Mouse (Mus musculus): ENCODE measurements around the gene Krtcap2. TPM values are rescaled to one million over a fixed set of nuclear protein-coding genes. Genes with fewer than 3 reads are reported as not detected.
"Not testable (repeated sequence)": the region's sequence is repeated elsewhere in the genome, so short reads cannot be mapped to it uniquely, and the experiment has no call there.

Krtcap2 gene
- polyA plus RNA-seq, 1 experiment from 2014 or later: 304 TPM

DNA sequence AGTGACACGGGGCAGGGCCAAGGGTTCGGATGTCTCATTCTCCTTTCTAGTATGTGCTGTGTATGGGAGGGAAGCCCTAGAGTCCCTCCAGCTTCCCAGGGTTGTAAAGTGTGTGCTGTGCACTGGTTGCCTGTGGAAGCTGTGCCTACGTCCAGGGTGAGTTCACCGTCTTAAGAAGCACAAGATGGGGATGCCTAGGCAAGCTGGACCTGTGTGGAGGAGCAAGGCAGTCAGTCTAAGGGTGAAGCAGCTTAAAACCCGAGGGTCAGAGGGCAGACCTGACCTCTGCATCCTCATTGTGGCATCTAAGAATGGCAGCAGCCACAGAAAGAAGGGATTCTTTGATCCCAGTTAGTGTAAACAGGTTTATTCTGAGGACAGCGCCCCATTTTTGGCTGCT, 37.0 kb upstream of the Krtcap2 start:
- Histone ChIP-seq H3K27me3 (ENCODE audit: control insufficient read depth, insufficient read depth, low read depth, low read length) (no peaks in the 10 kb centered on the region), H3K9ac (ENCODE audit: low read length) (no peak overlapping the region), H3K4me3 (ENCODE audit: low read length) (no peak overlapping the region), H3K36me3 (ENCODE audit: control insufficient read depth, insufficient read depth, low read length) (peaks cover 19% of the 10 kb centered on the region), H3K27ac (ENCODE audit: low read length) (no peak overlapping the region), H3K4me1 (replicated peaks; ENCODE audit: control insufficient read depth, insufficient read depth, low read length) (peaks cover 6% of the 10 kb centered on the region), H3K9me3 (ENCODE audit: control insufficient read depth, low read length) (no peaks in the 10 kb centered on the region), H3K4me2 (ENCODE audit: low read depth, low read length) (no peak overlapping the region)
- 82% methylated on average over 6 of the region's 6 CpGs for WGBS
- no peak for ATAC-seq (ENCODE audit: low read depth)

- peaks cover 9% of the 10 kb centered on the region for H3K4me1 ChIP-seq (replicated peaks; ENCODE audit: control insufficient read depth, insufficient read depth, low read length)
- no peak overlapping the region for H3K27ac ChIP-seq (ENCODE audit: low read length)
- no peak overlapping the region for H3K4me2 ChIP-seq (ENCODE audit: low read depth, low read length)
- H3K4me3 ChIP-seq (ENCODE audit: low read length): no peak overlapping the region
- H3K27me3 ChIP-seq (ENCODE audit: control insufficient read depth, insufficient read depth, low read depth, low read length): no peaks in the 10 kb centered on the region
- H3K9me3 ChIP-seq (ENCODE audit: control insufficient read depth, low read length): no peaks in the 10 kb centered on the region
- no peak overlapping the region for H3K9ac ChIP-seq (ENCODE audit: low read length)
- H3K36me3 ChIP-seq (ENCODE audit: control insufficient read depth, insufficient read depth, low read length): peaks cover 19% of the 10 kb centered on the region
- ATAC-seq (ENCODE audit: low read depth): no peak
- 87% methylated on average over 7 of the region's 7 CpGs for WGBS
Measured at GRCm38 (mm10) chr3:89209731-89210130, 36.0 kb upstream of the Krtcap2 start.

GRCm38 (mm10) chr3:89210162-89210561, 35.6 kb upstream of the Krtcap2 start:
- H3K9me3 ChIP-seq (ENCODE audit: control insufficient read depth, low read length): no peaks in the 10 kb centered on the region
- no peak overlapping the region for H3K27ac ChIP-seq (ENCODE audit: low read length)
- peaks cover 12% of the 10 kb centered on the region for H3K4me1 ChIP-seq (replicated peaks; ENCODE audit: control insufficient read depth, insufficient read depth, low read length)
- H3K27me3 ChIP-seq (ENCODE audit: control insufficient read depth, insufficient read depth, low read depth, low read length): no peaks in the 10 kb centered on the region
- H3K4me3 ChIP-seq (ENCODE audit: low read length): no peak overlapping the region
- no peak for ATAC-seq (ENCODE audit: low read depth)
- no peak overlapping the region for H3K4me2 ChIP-seq (ENCODE audit: low read depth, low read length)
- WGBS: 64% methylated on average over 13 of the region's 13 CpGs
- peaks cover 19% of the 10 kb centered on the region for H3K36me3 ChIP-seq (ENCODE audit: control insufficient read depth, insufficient read depth, low read length)
- no peak overlapping the region for H3K9ac ChIP-seq (ENCODE audit: low read length)

DNA sequence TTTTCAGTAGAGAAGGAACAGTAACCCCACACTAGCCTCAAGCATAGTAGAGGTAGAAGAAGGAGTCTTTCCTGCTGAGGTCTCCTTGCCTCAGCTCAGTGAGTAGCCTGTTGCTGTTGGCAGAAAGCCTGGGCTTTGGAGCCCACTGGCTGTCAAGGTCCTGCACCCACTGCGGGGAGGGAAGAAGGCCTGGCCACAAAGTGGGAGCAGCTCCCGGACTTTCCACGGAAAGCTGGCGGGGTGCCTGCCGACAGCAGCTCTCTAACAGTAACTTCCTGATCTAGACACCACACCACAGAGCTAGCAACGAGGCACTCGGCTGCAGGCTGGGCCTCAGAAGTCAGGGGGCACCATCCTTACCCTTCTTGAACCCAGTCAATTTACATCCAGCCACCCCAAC, 35.0 kb upstream of the Krtcap2 start:
- no peak overlapping the region for H3K9ac ChIP-seq (ENCODE audit: low read length)
- no peak for ATAC-seq (ENCODE audit: low read depth)
- H3K27me3 ChIP-seq (ENCODE audit: control insufficient read depth, insufficient read depth, low read depth, low read length): no peaks in the 10 kb centered on the region
- H3K4me1 ChIP-seq (replicated peaks; ENCODE audit: control insufficient read depth, insufficient read depth, low read length): peaks cover 17% of the 10 kb centered on the region
- no peak overlapping the region for H3K27ac ChIP-seq (ENCODE audit: low read length)
- 59% methylated on average over 7 of the region's 7 CpGs for WGBS
- no peak overlapping the region for H3K4me3 ChIP-seq (ENCODE audit: low read length)
- H3K36me3 ChIP-seq (ENCODE audit: control insufficient read depth, insufficient read depth, low read length): peaks cover 19% of the 10 kb centered on the region
- no peak overlapping the region for H3K4me2 ChIP-seq (ENCODE audit: low read depth, low read length)
- no peaks in the 10 kb centered on the region for H3K9me3 ChIP-seq (ENCODE audit: control insufficient read depth, low read length)

GRCm38 (mm10) chr3:89213803-89214530, 31.8 kb upstream of the Krtcap2 start:
- peak; percentile 91 for ATAC-seq (ENCODE audit: low read depth)
- peak overlapping the region; percentile 81 for H3K9ac ChIP-seq (ENCODE audit: low read length)
- H3K36me3 ChIP-seq (ENCODE audit: control insufficient read depth, insufficient read depth, low read length): peaks cover 6% of the 10 kb centered on the region
- H3K27me3 ChIP-seq (ENCODE audit: control insufficient read depth, insufficient read depth, low read depth, low read length): no peaks in the 10 kb centered on the region
- H3K27ac ChIP-seq (ENCODE audit: low read length): peak overlapping the region; percentile 98
- H3K4me1 ChIP-seq (replicated peaks; ENCODE audit: control insufficient read depth, insufficient read depth, low read length): peaks cover 25% of the 10 kb centered on the region
- peak overlapping the region; percentile 65 for H3K4me3 ChIP-seq (ENCODE audit: low read length)
- H3K9me3 ChIP-seq (ENCODE audit: control insufficient read depth, low read length): no peaks in the 10 kb centered on the region
- peak overlapping the region; percentile 88 for H3K4me2 ChIP-seq (ENCODE audit: low read depth, low read length)
- under 1% methylated on average over 69 of the region's 69 CpGs for WGBS

GRCm38 (mm10) chr3:89214681-89215411, 30.9 kb upstream of the Krtcap2 start, which contains the start of gene Thbs3:
Gene Thbs3 (plus strand): TSS chr3:89215180.
- H3K4me1 ChIP-seq (replicated peaks; ENCODE audit: control insufficient read depth, insufficient read depth, low read length): peaks cover 31% of the 10 kb centered on the region
- no peaks in the 10 kb centered on the region for H3K9me3 ChIP-seq (ENCODE audit: control insufficient read depth, low read length)
- no peaks in the 10 kb centered on the region for H3K27me3 ChIP-seq (ENCODE audit: control insufficient read depth, insufficient read depth, low read depth, low read length)
- peak within 1 kb of the TSS; percentile 98 for H3K27ac ChIP-seq (ENCODE audit: low read length)
- WGBS: 1% methylated on average over 19 of the region's 19 CpGs
- H3K36me3 ChIP-seq (ENCODE audit: control insufficient read depth, insufficient read depth, low read length): 0 out of 2 replicates have a peak, but pooled peaks cover 3% of the 10 kb centered on the region
- peak within 1 kb of the TSS; percentile 65 for H3K4me3 ChIP-seq (ENCODE audit: low read length)
- peak within 1 kb of the TSS; percentile 88 for H3K4me2 ChIP-seq (ENCODE audit: low read depth, low read length)
- ATAC-seq (ENCODE audit: low read depth): no peak
- peak within 1 kb of the TSS; percentile 81 for H3K9ac ChIP-seq (ENCODE audit: low read length)

DNA sequence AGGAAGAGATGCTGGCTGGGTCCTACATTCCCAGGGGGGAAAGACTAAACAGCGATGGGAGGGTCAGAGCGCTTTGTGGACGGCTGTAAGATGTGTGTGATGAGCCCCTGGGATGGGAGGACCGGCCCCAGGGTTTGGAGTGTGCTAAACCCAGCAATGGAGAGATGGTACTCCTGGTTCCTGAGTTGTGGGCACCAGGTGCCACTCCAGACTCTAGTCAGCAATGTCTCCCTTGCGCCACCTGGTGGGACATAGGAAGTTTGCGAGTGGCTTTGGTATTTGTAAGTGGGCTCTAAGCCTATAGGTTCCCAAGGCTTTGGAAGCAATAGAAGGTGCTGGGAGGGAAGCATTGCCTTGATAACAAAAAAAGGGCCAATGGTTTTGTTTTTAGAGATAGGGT, 29.9 kb upstream of the Krtcap2 start:
- H3K27ac ChIP-seq (ENCODE audit: low read length): peak overlapping the region; percentile 39; the same call in 1 of the 2 replicates
- H3K9me3 ChIP-seq (ENCODE audit: control insufficient read depth, low read length): no peaks in the 10 kb centered on the region
- peak overlapping the region; percentile 65 for H3K4me3 ChIP-seq (ENCODE audit: low read length)
- no peaks in the 10 kb centered on the region for H3K27me3 ChIP-seq (ENCODE audit: control insufficient read depth, insufficient read depth, low read depth, low read length)
- H3K9ac ChIP-seq (ENCODE audit: low read length): peak overlapping the region; percentile 81
- H3K4me2 ChIP-seq (ENCODE audit: low read depth, low read length): peak overlapping the region; percentile 88
- ATAC-seq (ENCODE audit: low read depth): peak; percentile 2; the same call in 1 of the 2 replicates
- peaks cover 32% of the 10 kb centered on the region for H3K4me1 ChIP-seq (replicated peaks; ENCODE audit: control insufficient read depth, insufficient read depth, low read length)
- under 1% methylated on average over 6 of the region's 6 CpGs for WGBS
- H3K36me3 ChIP-seq (ENCODE audit: control insufficient read depth, insufficient read depth, low read length): 0 out of 2 replicates have a peak, but pooled peaks cover 2% of the 10 kb centered on the region

GRCm38 (mm10) chr3:89216407-89216806, 29.4 kb upstream of the Krtcap2 start:
- not testable (repeated sequence) for H3K4me2 ChIP-seq (ENCODE audit: low read depth, low read length); H3K9ac ChIP-seq (ENCODE audit: low read length); H3K27ac ChIP-seq (ENCODE audit: low read length); H3K9me3 ChIP-seq (ENCODE audit: control insufficient read depth, low read length); ATAC-seq (ENCODE audit: low read depth); H3K4me3 ChIP-seq (ENCODE audit: low read length); H3K27me3 ChIP-seq (ENCODE audit: control insufficient read depth, insufficient read depth, low read depth, low read length); H3K36me3 ChIP-seq (ENCODE audit: control insufficient read depth, insufficient read depth, low read length)
- H3K4me1 ChIP-seq (replicated peaks; ENCODE audit: control insufficient read depth, insufficient read depth, low read length): peaks cover 32% of the 10 kb centered on the region
- WGBS: 66% methylated on average over 7 of the region's 7 CpGs

- Histone ChIP-seq H3K36me3 (ENCODE audit: control insufficient read depth, insufficient read depth, low read length) (no peaks in the 10 kb centered on the region), H3K4me3 (ENCODE audit: low read length) (no peak overlapping the region), H3K4me2 (ENCODE audit: low read depth, low read length) (peak overlapping the region; percentile 28; the same call in 1 of the 2 replicates), H3K27ac (ENCODE audit: low read length) (peak overlapping the region; percentile 86), H3K4me1 (replicated peaks; ENCODE audit: control insufficient read depth, insufficient read depth, low read length) (peaks cover 26% of the 10 kb centered on the region), H3K27me3 (ENCODE audit: control insufficient read depth, insufficient read depth, low read depth, low read length) (no peaks in the 10 kb centered on the region), H3K9me3 (ENCODE audit: control insufficient read depth, low read length) (no peaks in the 10 kb centered on the region), H3K9ac (ENCODE audit: low read length) (no peak overlapping the region)
- ATAC-seq (ENCODE audit: low read depth): peak; percentile 47
- WGBS: 42% methylated on average over 1 of the region's 1 CpGs
Measured at GRCm38 (mm10) chr3:89218271-89218670, 27.5 kb upstream of the Krtcap2 start.
